Mouse (Mus musculus) olfactory bulb, adult 2 months (tissue): Measurements from ENCODE around the gene Abcf2. TPM values are rescaled to one million over a fixed set of nuclear protein-coding genes. Genes with fewer than 3 reads are reported as not detected.
A peak's percentile ranks its signal among the peaks of the same experiment; 100 is the strongest.

Experiments
- H3K27ac ChIP-seq: fragments of 200-500 bp; 2 replicates; pipeline ENCODE4 v1.5.1; 2012; ENCODE audit warnings: low read depth, low read length; ENCODE audit not compliant: insufficient read depth
- H3K4me1 ChIP-seq: fragments of 200-500 bp; 2 replicates; pipeline ENCODE4 v1.6.1; 2012; ENCODE audit warnings: low read length; ENCODE audit not compliant: control insufficient read depth, insufficient read depth
- H3K4me3 ChIP-seq: fragments of 200-500 bp; 2 replicates; pipeline ENCODE4 v1.5.1; 2012; ENCODE audit warnings: mild to moderate bottlenecking, low read depth, low read length, moderate library complexity; ENCODE audit not compliant: insufficient read depth
- CTCF ChIP-seq: fragments of 200-500 bp; IDR thresholded peaks from 2 replicates; pipeline ENCODE4 v1.5.1; 2012; ENCODE audit warnings: low read depth, mild to moderate bottlenecking, low read length, moderate library complexity; ENCODE audit not compliant: insufficient read depth
- POLR2A ChIP-seq: fragments of 200-500 bp; IDR thresholded peaks from 2 replicates; pipeline ENCODE4 v1.6.1; 2012; ENCODE audit warnings: mild to moderate bottlenecking, low read depth, low read length, moderate library complexity; ENCODE audit not compliant: insufficient read depth
- WGBS: fragments of 180-500 bp; shearing (Covaris S2); methylation state at CpG from one replicate; pipeline ENCODE4 v1.1.7; 2018; 5-methylcytosine and 5-hydroxymethylcytosine counted together
- polyA plus RNA-seq: library from polyadenylated mRNA; stranded (reverse); fragments of >200 nt; gene quantifications from 2 replicates; pipeline ENCODE4 v1.2.4, GENCODE M21; 2012; ENCODE audit warnings: low replicate concordance; ENCODE audit not compliant: missing spikeins, insufficient read depth, insufficient read length

Gene Abcf2
- not detected in 2 replicates for polyA plus RNA-seq

DNA sequence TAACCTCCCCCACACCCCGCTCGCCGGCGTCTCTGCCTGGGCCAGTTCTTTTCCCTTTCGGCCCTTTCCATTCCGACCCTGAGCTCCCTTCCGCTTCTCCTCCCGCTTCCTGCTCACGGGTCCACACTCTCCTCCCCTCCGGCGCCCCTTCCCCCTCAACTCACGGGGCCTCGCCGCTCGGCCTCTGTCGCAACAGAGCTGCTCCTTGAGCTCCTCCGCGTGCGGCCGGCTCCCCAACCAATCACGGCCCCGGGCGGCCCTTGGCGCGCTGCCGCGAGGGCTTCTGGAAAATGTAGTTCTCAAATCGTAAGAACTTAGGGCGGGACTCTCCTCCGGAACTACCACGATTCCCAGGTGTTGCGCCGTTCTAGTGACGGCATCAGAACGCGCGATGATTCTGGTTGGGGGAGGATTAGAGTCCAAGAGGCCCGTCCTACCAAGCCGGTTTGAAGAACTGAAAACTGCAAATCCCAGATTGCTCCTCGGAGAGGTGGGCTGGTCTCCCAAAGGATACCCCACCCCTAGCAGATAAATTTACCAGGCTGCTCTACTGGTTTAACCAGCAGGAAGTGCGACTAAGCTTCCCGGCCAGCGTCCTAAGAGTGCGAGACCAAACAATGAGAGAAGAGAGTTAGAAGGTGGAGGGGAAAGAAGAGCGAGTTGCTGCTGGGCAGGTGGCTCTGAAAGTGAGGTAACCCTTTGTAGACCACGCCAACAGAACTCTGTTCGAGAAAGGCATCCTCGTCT lies at the start of gene Abcf2:
Abcf2 (minus strand) TSS at position 285 of the 747 bp plus-strand sequence.
- Histone ChIP-seq H3K4me3 (peak within 1 kb of the TSS; percentile 87), H3K4me1 (peaks cover 3% of the 10 kb centered on the region), H3K27ac (peak within 1 kb of the TSS; percentile 4; the same call in 1 of the 2 replicates)
- WGBS = under 1% methylated on average over 48 of the region's 48 CpGs
- TF ChIP-seq CTCF (no peak), POLR2A (peak; percentile 87)

GRCm38 (mm10) chr5:24624822-24625120 lies 47.5 kb upstream of the Abcf2 start:
- peak overlapping the region; percentile 76 for H3K4me3 ChIP-seq
- TF ChIP-seq POLR2A (no peak), CTCF (no peak)
- 0 out of 2 replicates have a peak overlapping the region, but pooled peaks have one; percentile 3 for H3K27ac ChIP-seq
- H3K4me1 ChIP-seq = peaks cover 41% of the 10 kb centered on the region
- WGBS = 40% methylated on average over 4 of the region's 4 CpGs

DNA sequence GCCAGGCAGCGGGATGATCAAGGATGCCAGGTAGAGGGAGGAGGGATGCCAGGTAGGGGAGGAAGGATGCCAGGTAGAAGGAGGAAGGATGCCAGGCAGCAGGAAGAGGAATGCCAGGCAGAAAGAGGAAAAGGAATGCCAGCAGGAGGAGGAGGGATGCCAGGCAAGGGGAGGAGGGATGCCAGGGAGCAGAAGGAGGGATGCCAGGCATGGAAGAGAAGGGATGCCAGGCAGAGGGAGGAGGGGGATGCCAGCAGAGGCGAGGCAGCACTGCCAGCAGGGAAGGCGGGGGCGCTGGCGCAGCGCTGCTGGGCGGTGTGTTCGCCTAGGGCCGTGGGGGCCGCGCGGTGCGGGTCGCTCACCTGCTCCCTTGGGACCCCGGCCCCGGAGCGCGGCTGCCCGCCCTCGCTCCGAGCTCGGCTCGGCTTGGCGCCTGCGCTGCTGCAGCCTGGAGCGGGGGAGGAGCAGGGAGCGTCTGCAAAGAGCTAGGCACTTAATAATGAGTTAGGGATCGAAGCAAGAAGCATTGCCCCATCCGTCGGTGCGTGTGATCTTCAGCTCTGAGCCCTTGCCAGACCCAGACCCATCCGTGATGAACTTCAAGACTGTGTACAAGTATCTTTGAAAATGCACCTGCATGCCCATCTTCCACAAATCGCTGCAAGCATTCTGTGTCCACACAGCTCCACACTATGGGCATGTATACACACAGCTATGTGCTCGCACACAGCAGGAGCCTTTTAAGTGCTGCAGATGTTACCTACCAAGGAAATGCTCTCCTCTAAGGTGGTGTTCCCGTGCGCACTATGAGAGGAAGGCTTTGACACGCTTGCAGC lies 46.9 kb upstream of the Abcf2 start, which contains the start of gene Smarcd3:
Smarcd3 (minus strand) TSS at position 426 of the 836 bp plus-strand sequence.
- no peak for TF ChIP-seq CTCF
- TF ChIP-seq POLR2A = peak; percentile 93
- Histone ChIP-seq H3K4me1 (peaks cover 41% of the 10 kb centered on the region), H3K27ac (peak within 1 kb of the TSS; percentile 38; the same call in 1 of the 2 replicates), H3K4me3 (peak within 1 kb of the TSS; percentile 76)
- 2% methylated on average over 37 of the region's 37 CpGs for WGBS

DNA sequence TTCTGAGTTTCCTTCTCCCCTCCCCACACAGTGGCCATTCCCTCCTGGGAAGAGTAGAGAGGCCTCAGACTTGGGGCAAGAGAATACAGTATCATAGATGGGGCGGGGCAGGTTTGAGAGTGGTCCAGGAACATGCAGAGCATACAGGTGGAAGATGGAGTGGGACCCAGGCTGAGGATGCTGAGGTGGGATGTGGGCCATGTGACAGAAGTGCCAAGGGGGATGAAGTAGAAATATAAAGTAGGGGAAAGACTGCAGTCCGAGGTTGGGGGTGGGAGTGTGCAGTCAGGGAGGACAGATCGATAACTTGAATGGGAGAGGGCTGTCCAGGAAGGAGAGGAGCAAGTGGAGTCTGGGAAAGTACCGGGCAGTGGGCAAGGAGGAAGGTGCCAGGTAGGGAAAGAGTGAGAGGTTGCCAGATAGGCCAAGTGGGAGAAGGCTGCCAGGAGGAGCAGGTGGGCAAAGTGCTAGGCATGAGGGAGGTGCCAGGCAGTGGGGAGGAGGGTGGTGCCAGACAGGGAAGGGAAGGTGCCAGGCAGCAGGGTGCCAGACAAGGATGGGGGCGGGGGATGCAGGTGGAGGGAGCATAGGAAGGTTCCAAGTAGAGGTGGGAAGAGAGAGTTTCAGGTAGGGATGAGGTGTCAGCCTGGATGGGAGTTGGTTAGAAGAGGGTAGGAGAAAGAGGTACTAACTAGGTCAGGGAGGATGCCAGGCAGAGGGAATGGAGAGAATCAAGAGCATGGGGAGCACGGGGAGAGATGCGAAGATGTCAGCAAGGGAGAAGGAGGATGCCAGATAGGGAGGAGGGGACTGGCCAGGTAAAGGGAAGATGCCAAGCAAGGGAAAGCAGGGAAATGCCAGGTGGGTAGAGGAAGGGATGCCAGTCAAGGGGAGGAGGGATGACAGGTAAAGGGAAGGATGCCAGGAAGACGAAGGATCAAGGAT lies 46.0 kb upstream of the Abcf2 start:
- TF ChIP-seq CTCF (no peak), POLR2A (no peak)
- peaks cover 41% of the 10 kb centered on the region for H3K4me1 ChIP-seq
- 46% methylated on average over 8 of the region's 8 CpGs for WGBS
- H3K27ac ChIP-seq = peak overlapping the region; percentile 38; the same call in 1 of the 2 replicates
- peak overlapping the region; percentile 76 for H3K4me3 ChIP-seq

- WGBS = 83% methylated on average over 7 of the region's 7 CpGs
- no peak overlapping the region for H3K4me3 ChIP-seq
- TF ChIP-seq CTCF (no peak), POLR2A (no peak)
- no peak overlapping the region for H3K27ac ChIP-seq
- peaks cover 41% of the 10 kb centered on the region for H3K4me1 ChIP-seq
Observed at GRCm38 (mm10) chr5:24622386-24623040, 45.2 kb upstream of the Abcf2 start.

GRCm38 (mm10) chr5:24620626-24621025 lies 43.4 kb upstream of the Abcf2 start:
- Histone ChIP-seq H3K4me1 (peaks cover 45% of the 10 kb centered on the region), H3K4me3 (no peak overlapping the region), H3K27ac (no peak overlapping the region)
- 89% methylated on average over 8 of the region's 8 CpGs for WGBS
- no peak for TF ChIP-seq CTCF

DNA sequence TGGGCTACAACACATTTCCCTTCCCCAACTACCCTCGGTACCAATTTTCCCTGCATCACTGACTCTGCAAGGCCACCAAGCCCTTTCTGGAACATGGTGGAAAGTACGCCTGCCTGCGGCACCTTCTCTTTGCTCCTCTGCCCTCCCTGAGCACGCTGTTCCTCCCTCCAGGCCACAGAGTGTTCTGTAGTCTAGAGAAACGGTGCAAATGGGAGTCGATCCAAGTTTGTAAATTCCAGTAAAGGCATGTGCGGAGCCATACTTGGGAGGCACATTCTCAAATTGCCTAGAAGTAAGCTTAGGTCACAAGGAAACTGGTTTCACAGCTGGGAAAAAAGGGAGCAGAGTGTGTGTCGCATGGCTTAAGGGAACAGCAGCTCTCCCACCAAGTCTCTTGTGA lies 42.8 kb upstream of the Abcf2 start:
- WGBS = 68% methylated on average over 8 of the region's 8 CpGs
- no peak overlapping the region for H3K27ac ChIP-seq
- H3K4me1 ChIP-seq = peaks cover 50% of the 10 kb centered on the region
- H3K4me3 ChIP-seq = no peak overlapping the region
- TF ChIP-seq POLR2A = no peak
- no peak for TF ChIP-seq CTCF

- no peak for TF ChIP-seq CTCF
- no peak for TF ChIP-seq POLR2A
- 93% methylated on average over 3 of the region's 3 CpGs for WGBS
- Histone ChIP-seq H3K4me1 (peaks cover 55% of the 10 kb centered on the region), H3K27ac (no peak overlapping the region), H3K4me3 (no peak overlapping the region)
Observed at GRCm38 (mm10) chr5:24618921-24619320, 41.7 kb upstream of the Abcf2 start.
